Mouse (Mus musculus) A20 (cell line): ENCODE data around the gene Olfr299.

Source experiments
- DNase-seq: peaks from one replicate; pipeline ENCODE4 v3.0.0-alpha.2; 2011; ENCODE audit warnings: low read depth, low spot score

Olfr299 gene

DNA sequence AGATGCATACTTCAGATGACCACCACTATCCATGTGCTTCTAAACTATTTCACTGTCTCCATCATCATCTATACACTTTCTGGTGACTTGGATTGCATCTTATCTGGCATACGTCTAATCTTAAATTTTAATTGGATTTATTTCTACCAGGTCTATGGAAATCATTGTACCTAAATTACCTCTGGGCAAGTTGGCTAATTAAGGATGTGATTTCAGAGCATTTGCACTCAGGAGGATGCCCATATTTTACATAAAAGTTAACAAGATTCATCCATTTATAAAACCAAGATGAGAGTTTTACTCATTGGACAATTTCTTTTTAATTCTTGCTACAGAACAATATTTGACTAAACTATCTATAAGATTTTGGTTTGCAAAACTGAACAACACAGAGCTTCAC, at the start of gene Olfr299:
Olfr299 (plus strand) TSS at position 301 of the 400 bp plus-strand sequence.
- DNase-seq: no peak

DNA sequence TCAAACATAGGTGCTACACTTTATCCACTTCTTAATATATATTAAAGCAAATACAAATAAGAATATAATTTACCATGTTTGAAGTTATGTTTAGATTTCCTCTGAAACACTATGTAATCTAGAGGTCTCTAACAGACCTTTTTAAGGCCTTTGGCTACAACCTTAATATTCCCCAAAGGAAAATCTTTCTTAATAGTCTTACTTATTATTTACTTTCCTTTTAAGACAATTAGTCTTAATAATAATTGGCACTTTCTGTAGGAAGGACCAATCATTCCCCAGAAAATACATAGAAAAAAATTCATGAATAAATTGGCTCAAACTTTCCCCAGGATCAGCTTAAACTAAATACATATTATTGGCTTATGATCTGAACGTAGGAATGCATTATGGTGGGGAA, 32.7 kb downstream of the Olfr299 start, which contains the start of gene Olfr298:
Olfr298 (minus strand) TSS at position 101 of the 400 bp plus-strand sequence.
- DNase-seq: no peak
